Mouse (Mus musculus) MEL (cell line): Measurements from ENCODE around the gene Gramd4. TPM values are rescaled to one million over a fixed set of nuclear protein-coding genes. Genes with fewer than 3 reads are reported as not detected.

Experiments
- DNase-seq: peaks from one replicate; pipeline ENCODE4 v3.0.0; 2011; ENCODE audit warnings: low read depth, low spot score
- H3K27ac ChIP-seq: 2 replicates; pipeline ENCODE4 v1.5.1; 2012; ENCODE audit warnings: low read depth, mild to moderate bottlenecking, control low read depth, low read length, moderate library complexity; ENCODE audit not compliant: control insufficient read depth
- H3K27me3 ChIP-seq, 2 experiments: fragments of 150-350 bp in 1 of 2; sonication (generic) in 1 of 2; 2 replicates each; pipeline ENCODE4 v1.6.1; 2012; ENCODE audit warnings: low read length in 2 of 2, mild to moderate bottlenecking in 2 of 2, improper control_type of control experiment in 1 of 2, moderate library complexity in 1 of 2; ENCODE audit not compliant: insufficient read depth in 2 of 2, control insufficient read depth in 1 of 2
- H3K36me3 ChIP-seq, 2 experiments: 2 replicates each; pipeline ENCODE4 v1.6.1; 2012 to 2014; ENCODE audit warnings: low read length in 2 of 2, improper control_type of control experiment in 1 of 2, inconsistent platforms in 1 of 2, mild to moderate bottlenecking in 1 of 2; ENCODE audit not compliant: insufficient read depth in 2 of 2, control insufficient read depth in 1 of 2
- H3K4me1 ChIP-seq, 2 experiments: fragments of 150-350 bp in 1 of 2; sonication (generic) in 1 of 2; 2 replicates each; pipeline ENCODE4 v1.6.1; 2012; ENCODE audit warnings: low read length in 2 of 2, improper control_type of control experiment in 1 of 2, mild to moderate bottlenecking in 1 of 2; ENCODE audit not compliant: insufficient read depth in 2 of 2, control insufficient read depth in 1 of 2
- H3K4me3 ChIP-seq, 2 experiments: fragments of 150-350 bp in 1 of 2; sonication (generic) in 1 of 2; 2 replicates each; pipeline ENCODE4 v1.5.1; 2012; ENCODE audit warnings: low read depth in 2 of 2, low read length in 2 of 2, mild to moderate bottlenecking in 2 of 2, moderate library complexity in 2 of 2, control low read depth in 1 of 2, improper control_type of control experiment in 1 of 2; ENCODE audit not compliant: control insufficient read depth in 1 of 2, insufficient read depth in 1 of 2
- H3K79me2 ChIP-seq: 2 replicates; pipeline ENCODE4 v1.6.1; 2012; ENCODE audit warnings: mild to moderate bottlenecking, low read length, moderate library complexity; ENCODE audit not compliant: control insufficient read depth, poor library complexity, insufficient read depth
- H3K9ac ChIP-seq: 2 replicates; pipeline ENCODE4 v1.6.1; 2012; ENCODE audit warnings: low read depth, mild to moderate bottlenecking, control low read depth, low read length, moderate library complexity; ENCODE audit not compliant: control insufficient read depth, poor library complexity, severe bottlenecking
- H3K9me3 ChIP-seq: fragments of 150-350 bp; sonication (generic); replicated peaks from 2 replicates; pipeline ENCODE4 v1.6.1; 2012; ENCODE audit warnings: mild to moderate bottlenecking, low read length, improper control_type of control experiment, moderate library complexity; ENCODE audit not compliant: insufficient read depth
- BHLHE40 ChIP-seq: IDR thresholded peaks from 2 replicates; pipeline ENCODE4 v1.6.1; 2012; ENCODE audit warnings: low read depth, mild to moderate bottlenecking, inconsistent platforms, low read length, improper control_type of control experiment, borderline replicate concordance
- CHD1 ChIP-seq: IDR thresholded peaks from 2 replicates; pipeline ENCODE4 v1.6.1; 2012; ENCODE audit warnings: low read depth, mild to moderate bottlenecking, inconsistent platforms, low read length, improper control_type of control experiment
- CHD2 ChIP-seq: IDR thresholded peaks from 2 replicates; pipeline ENCODE4 v1.6.1; 2011; ENCODE audit warnings: low read length, improper control_type of control experiment
- CTCF ChIP-seq, 3 experiments: IDR thresholded peaks in 2 of 3; conservative IDR thresholded peaks in 1 of 3; 2 replicates each; pipeline ENCODE4 v1.5.1; 2011 to 2012; ENCODE audit warnings: low read length in 3 of 3, low read depth in 2 of 3, mild to moderate bottlenecking in 2 of 3, improper control_type of control experiment in 1 of 3, inconsistent platforms in 1 of 3, mixed read lengths in 1 of 3, moderate library complexity in 1 of 3; ENCODE audit not compliant: control insufficient read depth in 1 of 3, insufficient read depth in 1 of 3, poor library complexity in 1 of 3, severe bottlenecking in 1 of 3
- E2F4 ChIP-seq: IDR thresholded peaks from 2 replicates; pipeline ENCODE4 v1.6.1; 2011; ENCODE audit warnings: low read depth, low read length, improper control_type of control experiment, borderline replicate concordance
- ELF1 ChIP-seq: IDR thresholded peaks from 2 replicates; pipeline ENCODE4 v1.6.1; 2014; ENCODE audit warnings: low read depth, mild to moderate bottlenecking, inconsistent platforms, low read length, improper control_type of control experiment, moderate library complexity
- EP300 ChIP-seq, 2 experiments: IDR thresholded peaks; 2 replicates each; pipeline ENCODE4 v1.6.1; 2011; ENCODE audit warnings: improper control_type of control experiment in 2 of 2, low read length in 2 of 2, low read depth in 1 of 2, mild to moderate bottlenecking in 1 of 2
- ETS1 ChIP-seq: IDR thresholded peaks from 2 replicates; pipeline ENCODE4 v1.6.1; 2012; ENCODE audit warnings: low read depth, mild to moderate bottlenecking, inconsistent platforms, low read length, improper control_type of control experiment, moderate library complexity
- GABPA ChIP-seq: IDR thresholded peaks from 2 replicates; pipeline ENCODE4 v1.6.1; 2012; ENCODE audit warnings: low read depth, mild to moderate bottlenecking, inconsistent platforms, low read length, improper control_type of control experiment, moderate library complexity
- HCFC1 ChIP-seq: IDR thresholded peaks from 2 replicates; pipeline ENCODE4 v1.6.1; 2012; ENCODE audit warnings: low read depth, mild to moderate bottlenecking, inconsistent platforms, low read length, improper control_type of control experiment, moderate library complexity
- JUND ChIP-seq: IDR thresholded peaks from 2 replicates; pipeline ENCODE4 v1.6.1; 2011; ENCODE audit warnings: low read depth, mild to moderate bottlenecking, improper control_type of control experiment, low read length
- KAT2A ChIP-seq: conservative IDR thresholded peaks from 2 replicates; pipeline ENCODE4 v1.6.1; 2012; ENCODE audit warnings: low read depth, low read length, improper control_type of control experiment, inconsistent platforms
- MAFK ChIP-seq: IDR thresholded peaks from 2 replicates; pipeline ENCODE4 v1.6.1; 2011; ENCODE audit warnings: low read depth, mild to moderate bottlenecking, low read length, improper control_type of control experiment, borderline replicate concordance
- MAX ChIP-seq: IDR thresholded peaks from 2 replicates; pipeline ENCODE4 v1.6.1; 2011; ENCODE audit warnings: low read length, improper control_type of control experiment
- MEF2A ChIP-seq: IDR thresholded peaks from 2 replicates; pipeline ENCODE4 v1.6.1; 2014; ENCODE audit warnings: low read depth, mild to moderate bottlenecking, inconsistent platforms, low read length, improper control_type of control experiment; ENCODE audit not compliant: poor library complexity, insufficient replicate concordance, severe bottlenecking; ENCODE audit errors: extremely low read depth
- MXI1 ChIP-seq: IDR thresholded peaks from 2 replicates; pipeline ENCODE4 v1.6.1; 2011; ENCODE audit warnings: mild to moderate bottlenecking, low read depth, low read length, improper control_type of control experiment
- MYB ChIP-seq: IDR thresholded peaks from 2 replicates; pipeline ENCODE4 v1.6.1; 2011; ENCODE audit warnings: mild to moderate bottlenecking, low read depth, low read length, improper control_type of control experiment
- MYC ChIP-seq: IDR thresholded peaks from 2 replicates; pipeline ENCODE4 v1.6.1; 2011; ENCODE audit warnings: low read depth, mild to moderate bottlenecking, low read length, improper control_type of control experiment, moderate library complexity
- NELFE ChIP-seq: IDR thresholded peaks from 2 replicates; pipeline ENCODE4 v1.6.1; 2011; ENCODE audit warnings: low read depth, low read length, improper control_type of control experiment
- NRF1 ChIP-seq: IDR thresholded peaks from 2 replicates; pipeline ENCODE4 v1.6.1; 2014; ENCODE audit warnings: low read depth, mild to moderate bottlenecking, inconsistent platforms, low read length, improper control_type of control experiment, moderate library complexity; ENCODE audit not compliant: poor library complexity, insufficient read depth, severe bottlenecking
- POLR2A ChIP-seq, 2 experiments: IDR thresholded peaks; 2 replicates each; pipeline ENCODE4 v1.6.1; 2011 to 2012; ENCODE audit warnings: low read length in 2 of 2, mild to moderate bottlenecking in 2 of 2, control low read depth in 1 of 2, improper control_type of control experiment in 1 of 2, low read depth in 1 of 2, moderate library complexity in 1 of 2; ENCODE audit not compliant: control insufficient read depth in 1 of 2, insufficient read depth in 1 of 2, poor library complexity in 1 of 2
- POLR2AphosphoS2 ChIP-seq: IDR thresholded peaks from 2 replicates; pipeline ENCODE4 v1.6.1; 2011; ENCODE audit warnings: low read length, improper control_type of control experiment
- POLR2AphosphoS5 ChIP-seq: IDR thresholded peaks from 2 replicates; pipeline ENCODE4 v1.6.1; 2012; ENCODE audit warnings: low read depth, borderline replicate concordance, mild to moderate bottlenecking, inconsistent platforms, low read length, moderate library complexity, mixed read lengths
- RAD21 ChIP-seq: IDR thresholded peaks from 2 replicates; pipeline ENCODE4 v1.6.1; 2011; ENCODE audit warnings: mild to moderate bottlenecking, low read depth, low read length, improper control_type of control experiment
- RCOR1 ChIP-seq: IDR thresholded peaks from 2 replicates; pipeline ENCODE4 v1.6.1; 2012; ENCODE audit warnings: low read depth, mild to moderate bottlenecking, inconsistent platforms, low read length, improper control_type of control experiment
- SIN3A ChIP-seq: IDR thresholded peaks from 2 replicates; pipeline ENCODE4 v1.6.1; 2012; ENCODE audit warnings: low read length, improper control_type of control experiment, inconsistent platforms
- SMC3 ChIP-seq: IDR thresholded peaks from 2 replicates; pipeline ENCODE4 v1.6.1; 2011; ENCODE audit warnings: low read depth, low read length, improper control_type of control experiment
- TAL1 ChIP-seq: IDR thresholded peaks from 2 replicates; pipeline ENCODE4 v1.6.1; 2012; ENCODE audit warnings: mild to moderate bottlenecking, inconsistent platforms, low read length, moderate library complexity, mixed read lengths
- TBP ChIP-seq: IDR thresholded peaks from 2 replicates; pipeline ENCODE4 v1.8.0; 2011; ENCODE audit warnings: low read depth, low read length, improper control_type of control experiment
- TCF12 ChIP-seq: IDR thresholded peaks from 2 replicates; pipeline ENCODE4 v1.6.1; 2014; ENCODE audit warnings: low read depth, mild to moderate bottlenecking, inconsistent platforms, low read length, improper control_type of control experiment, moderate library complexity
- UBTF ChIP-seq: IDR thresholded peaks from 2 replicates; pipeline ENCODE4 v1.6.1; 2012; ENCODE audit warnings: low read depth, mild to moderate bottlenecking, inconsistent platforms, low read length, improper control_type of control experiment, moderate library complexity, borderline replicate concordance; ENCODE audit not compliant: insufficient read depth
- USF1 ChIP-seq: IDR thresholded peaks from 2 replicates; pipeline ENCODE4 v1.6.1; 2014; ENCODE audit warnings: low read depth, mild to moderate bottlenecking, inconsistent platforms, low read length, improper control_type of control experiment, moderate library complexity
- USF2 ChIP-seq, 2 experiments: IDR thresholded peaks; 2 replicates each; pipeline ENCODE4 v1.6.1; 2011 to 2012; ENCODE audit warnings: improper control_type of control experiment in 2 of 2, low read length in 2 of 2, borderline replicate concordance in 1 of 2, inconsistent platforms in 1 of 2, low read depth in 1 of 2, mild to moderate bottlenecking in 1 of 2; ENCODE audit not compliant: insufficient read depth in 1 of 2
- ZC3H11A ChIP-seq: IDR thresholded peaks from 2 replicates; pipeline ENCODE4 v1.6.1; 2012; ENCODE audit warnings: low read depth, mild to moderate bottlenecking, inconsistent platforms, low read length, improper control_type of control experiment
- ZKSCAN1 ChIP-seq: IDR thresholded peaks from 2 replicates; pipeline ENCODE4 v1.6.1; 2012; ENCODE audit warnings: low read depth, mild to moderate bottlenecking, inconsistent platforms, low read length, improper control_type of control experiment, moderate library complexity
- ZMIZ1 ChIP-seq: IDR thresholded peaks from 2 replicates; pipeline ENCODE4 v1.6.1; 2012; ENCODE audit warnings: low read depth, mild to moderate bottlenecking, inconsistent platforms, low read length, improper control_type of control experiment, moderate library complexity
- ZNF384 ChIP-seq: IDR thresholded peaks from 2 replicates; pipeline ENCODE4 v1.6.1; 2012; ENCODE audit warnings: low read depth, mild to moderate bottlenecking, inconsistent platforms, low read length, improper control_type of control experiment
- polyA plus RNA-seq, 2 experiments: library from polyadenylated mRNA; stranded (reverse) in 1 of 2; unstranded in 1 of 2; fragments of >175 nt in 1 of 2; fragments of >200 nt in 1 of 2; gene quantifications; 2 replicates each; pipeline versions ENCODE4 v1.2.1 to v1.2.4; 2012; ENCODE audit warnings: low replicate concordance in 2 of 2, low read depth in 1 of 2; ENCODE audit not compliant: insufficient read length in 2 of 2, insufficient read depth in 1 of 2, missing spikeins in 1 of 2
- total RNA-seq: library from RNA; depleted of rRNA; stranded (reverse); fragments of 300-350 nt; gene quantifications from 2 replicates; pipeline ENCODE4 v1.2.3, GENCODE M21; 2012

The Gramd4 gene
- total and polyA plus RNA-seq, 3 experiments = 35.2 to 43.1 (median 38.0) TPM

DNA sequence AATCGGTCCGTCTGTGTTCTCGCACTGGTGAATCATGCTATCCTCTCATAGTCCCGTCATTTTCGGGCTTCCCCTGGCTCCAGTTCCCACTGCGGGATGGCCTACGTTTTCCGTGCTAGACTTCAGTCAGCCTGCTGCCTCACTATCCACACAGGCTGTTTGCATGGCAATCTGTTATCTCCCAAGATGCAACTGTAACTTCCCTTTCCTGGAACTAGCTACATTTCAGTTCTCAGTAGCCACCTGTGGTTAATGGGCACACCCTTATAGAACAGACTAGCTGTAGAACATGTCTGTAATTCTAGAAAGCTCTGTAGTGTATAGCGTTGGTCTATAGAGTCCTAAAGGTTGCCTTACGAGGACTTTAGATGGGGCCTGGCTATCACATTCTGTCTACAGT, 6.3 kb upstream of the Gramd4 start:
- Histone ChIP-seq H3K4me1 (peaks cover 6 to 23% of the 10 kb centered on the region in 2 experiments; a peak in 2 of 4 replicates), H3K27me3 (no peaks in the 10 kb centered on the region), H3K9ac (peak overlapping the region; percentile 76), H3K4me3 (peak overlapping the region; percentile 23 to 58), H3K36me3 (peaks cover 0 to 8% of the 10 kb centered on the region in 2 experiments; a peak in 2 of 4 replicates), H3K9me3 (no peaks in the 10 kb centered on the region), H3K79me2 (no peaks in the 10 kb centered on the region), H3K27ac (peak overlapping the region; percentile 100)
- peak; percentile 95 for DNase-seq
- TF ChIP-seq ETS1 (peak; percentile 94), RCOR1 (peak; percentile 49), CHD1 (no peak), EP300 (IDR thresholded peaks at IDR 0.05; ENCODE audit: low read depth in 1 of 2, low read length in 2 of 2) (peak; percentile 78 to 89), RAD21 (no peak), SIN3A (peak; percentile 94), ZMIZ1 (0 out of 2 replicates have a peak, but pooled peaks have one; percentile 50), USF2 (IDR thresholded peaks at IDR 0.05; ENCODE audit: borderline replicate concordance in 1 of 2, insufficient read depth in 1 of 2, low read depth in 1 of 2, low read length in 2 of 2) (no peak), JUND (no peak), HCFC1 (peak; percentile 63), MYC (peak; percentile 91), SMC3 (no peak), TAL1 (peak; percentile 74), ZKSCAN1 (no peak), MEF2A (no peak), E2F4 (no peak), TCF12 (peak; percentile 71; the same call in 1 of the 2 replicates), MXI1 (peak; percentile 62), TBP (peak; percentile 87), KAT2A (no peak), CHD2 (no peak), NRF1 (no peak), POLR2AphosphoS2 (0 out of 2 replicates have a peak, but pooled peaks have one; percentile 45), GABPA (no peak), MAFK (no peak), POLR2A (IDR thresholded peaks at IDR 0.05; ENCODE audit: control insufficient read depth in 1 of 2, insufficient read depth in 1 of 2, low read depth in 1 of 2, low read length in 2 of 2, poor library complexity in 1 of 2) (peak; percentile 29 to 70; a peak in 2 of 4 replicates), MAX (no peak), NELFE (peak; percentile 45; the same call in 1 of the 2 replicates), ZNF384 (no peak), CTCF (IDR thresholded peaks at IDR 0.05 in 2 of 3, conservative IDR thresholded peaks at IDR 0.05 in 1 of 3; ENCODE audit: control insufficient read depth in 1 of 3, insufficient read depth in 1 of 3, low read depth in 2 of 3, low read length in 3 of 3, poor library complexity in 1 of 3, severe bottlenecking in 1 of 3) (no peak), BHLHE40 (no peak), POLR2AphosphoS5 (no peak), ELF1 (no peak), MYB (peak; percentile 72; the same call in 1 of the 2 replicates), ZC3H11A (no peak), UBTF (peak; percentile 83; the same call in 1 of the 2 replicates), USF1 (no peak)
